Mouse (Mus musculus): ENCODE results near the gene Gas6. TPM values are rescaled to one million over a fixed set of nuclear protein-coding genes. Genes with fewer than 3 reads are reported as not detected.

Gene Gas6
- polyA plus RNA-seq, 1 experiment = 86.0 TPM

DNA sequence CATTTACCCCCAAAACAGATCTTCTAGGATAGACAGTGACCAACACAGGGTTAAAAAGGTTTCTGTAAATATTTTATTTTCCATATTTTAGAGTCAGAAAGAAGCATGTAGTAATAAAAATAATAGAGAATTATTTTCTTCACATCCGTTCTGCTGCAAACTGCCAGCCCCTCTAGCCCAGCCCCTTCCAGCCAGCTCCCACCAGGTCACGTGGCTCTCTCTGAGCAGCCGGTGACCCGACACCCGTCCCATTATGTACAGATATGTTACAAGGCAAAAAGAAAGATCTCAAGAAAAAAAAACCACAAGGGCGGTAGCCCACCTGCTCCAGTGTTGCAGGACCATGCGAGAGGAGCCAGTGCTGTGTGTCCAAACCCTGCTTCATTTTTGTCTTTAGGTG, 29.0 kb downstream of the Gas6 start:
- no peak for DNase-seq (ENCODE audit: extremely low spot score in 1 of 2, low spot score in 1 of 2)

DNA sequence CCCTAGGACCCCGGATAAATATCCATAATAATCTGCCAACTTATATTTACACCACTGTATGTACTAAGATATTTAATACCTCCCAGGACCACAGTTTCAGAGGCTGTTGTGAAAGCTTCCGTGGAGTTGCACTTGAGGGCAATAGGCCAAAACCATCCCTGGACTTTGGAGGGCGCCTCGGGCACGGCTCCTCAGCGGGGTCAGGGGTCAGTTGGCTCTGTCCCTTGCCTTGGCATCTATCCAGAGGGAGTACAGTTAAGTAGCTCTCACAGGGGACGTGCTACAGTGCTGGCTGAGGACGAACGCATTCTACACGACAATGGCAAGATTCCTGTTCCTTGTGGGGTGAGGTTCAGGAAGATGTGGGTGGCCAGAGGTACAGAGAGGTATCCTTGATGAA, 31.9 kb downstream of the Gas6 start:
- no peak for DNase-seq (ENCODE audit: extremely low spot score in 1 of 2, low spot score in 1 of 2)

DNA sequence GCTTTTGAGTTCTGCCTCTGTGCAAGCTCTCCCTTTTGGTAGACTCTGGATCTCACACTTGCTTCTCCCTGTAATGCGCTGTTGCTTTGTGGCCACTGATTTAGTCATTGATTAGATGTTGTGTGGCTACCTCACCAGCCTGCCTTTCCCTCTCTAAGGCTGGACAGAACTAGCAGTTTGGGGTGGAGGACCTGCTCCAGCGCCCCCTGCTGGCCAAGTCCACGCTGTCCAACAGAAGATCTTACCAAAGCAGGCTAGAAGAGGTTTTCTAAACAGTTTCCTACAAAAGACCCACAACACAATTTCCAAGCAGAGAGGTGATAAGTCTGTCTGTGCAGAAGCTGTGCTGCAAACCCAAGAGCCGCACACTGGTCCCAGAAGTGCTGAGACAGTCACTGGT, 32.4 kb downstream of the Gas6 start:
- DNase-seq (ENCODE audit: extremely low spot score in 1 of 2, low spot score in 1 of 2) = peak in 1 of 2 experiments; percentile 89

DNA sequence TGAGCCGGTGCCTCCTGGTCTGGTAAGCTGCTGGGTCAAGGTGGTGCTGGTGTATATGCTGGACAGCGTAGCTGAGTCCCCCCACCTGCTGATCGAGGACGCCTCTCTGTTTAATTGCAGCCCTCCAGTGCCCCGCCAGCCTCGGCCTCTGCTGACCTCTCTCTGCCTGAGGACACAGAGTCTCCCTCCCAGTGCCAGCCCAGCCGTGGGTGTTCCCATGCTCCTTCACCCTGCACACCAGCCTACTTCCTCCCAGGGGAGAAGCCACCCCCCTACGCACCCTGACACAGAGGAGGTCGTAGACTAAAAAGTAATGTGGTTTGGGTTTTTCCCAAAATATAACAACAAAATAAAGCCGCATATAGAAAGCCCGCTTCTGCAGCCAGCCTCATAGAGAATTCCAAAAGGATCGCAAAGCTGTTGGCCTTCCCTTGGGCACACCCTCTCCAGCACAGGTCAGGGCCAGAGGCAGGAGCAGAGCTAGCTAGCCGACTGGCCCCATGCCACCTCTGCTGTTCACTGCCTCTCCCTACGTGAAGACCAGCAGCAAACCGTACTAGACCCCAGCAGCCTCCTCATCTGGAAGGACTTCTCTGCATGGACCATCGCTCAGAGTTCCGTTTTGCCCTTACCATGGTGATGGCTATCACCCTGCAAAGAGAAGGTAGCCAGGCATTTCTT, 33.1 kb downstream of the Gas6 start:
- no peak for DNase-seq (ENCODE audit: extremely low spot score in 1 of 2, low spot score in 1 of 2)

DNA sequence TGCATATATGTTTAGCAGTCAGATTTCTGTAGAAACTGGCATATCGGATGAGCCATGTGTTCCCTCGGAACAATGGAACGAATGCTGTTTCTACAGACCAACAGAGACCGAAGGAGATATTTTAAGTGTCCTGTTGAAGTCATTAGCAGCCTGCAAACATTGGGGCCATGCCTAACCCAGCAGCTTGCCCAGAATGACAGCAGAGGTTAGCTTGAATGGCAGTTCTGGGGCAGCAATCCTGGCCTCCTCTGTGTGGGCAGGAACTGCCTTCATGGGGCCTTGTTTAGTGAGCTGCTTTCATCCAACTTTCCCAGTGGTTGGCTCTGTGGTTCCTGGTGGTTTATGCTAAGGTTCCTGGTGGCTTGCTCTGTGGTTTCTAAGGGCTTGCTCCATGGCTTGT, 34.9 kb downstream of the Gas6 start:
- no peak for DNase-seq (ENCODE audit: extremely low spot score in 1 of 2, low spot score in 1 of 2)

DNA sequence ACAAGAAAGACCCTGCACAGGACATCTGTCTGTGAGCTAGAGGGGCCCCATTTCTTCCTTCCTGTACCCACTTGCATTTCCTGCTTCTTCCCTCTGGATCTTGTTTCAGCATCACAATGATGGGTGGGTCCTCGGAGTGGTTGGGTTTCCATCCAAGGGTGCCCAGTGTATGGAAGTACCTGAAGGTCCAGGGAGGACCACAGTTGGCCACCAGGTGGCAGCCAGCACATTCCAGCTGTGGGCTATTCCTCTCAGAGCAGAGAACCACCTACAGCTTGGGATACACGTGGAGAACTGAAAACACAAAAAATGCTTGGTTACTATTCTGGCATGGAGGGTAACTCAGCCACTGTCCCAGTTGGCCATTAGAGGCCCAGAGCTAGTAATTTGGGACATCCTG, 39.0 kb downstream of the Gas6 start:
- peak in 1 of 2 experiments; percentile 68 for DNase-seq (ENCODE audit: extremely low spot score in 1 of 2, low spot score in 1 of 2)

DNA sequence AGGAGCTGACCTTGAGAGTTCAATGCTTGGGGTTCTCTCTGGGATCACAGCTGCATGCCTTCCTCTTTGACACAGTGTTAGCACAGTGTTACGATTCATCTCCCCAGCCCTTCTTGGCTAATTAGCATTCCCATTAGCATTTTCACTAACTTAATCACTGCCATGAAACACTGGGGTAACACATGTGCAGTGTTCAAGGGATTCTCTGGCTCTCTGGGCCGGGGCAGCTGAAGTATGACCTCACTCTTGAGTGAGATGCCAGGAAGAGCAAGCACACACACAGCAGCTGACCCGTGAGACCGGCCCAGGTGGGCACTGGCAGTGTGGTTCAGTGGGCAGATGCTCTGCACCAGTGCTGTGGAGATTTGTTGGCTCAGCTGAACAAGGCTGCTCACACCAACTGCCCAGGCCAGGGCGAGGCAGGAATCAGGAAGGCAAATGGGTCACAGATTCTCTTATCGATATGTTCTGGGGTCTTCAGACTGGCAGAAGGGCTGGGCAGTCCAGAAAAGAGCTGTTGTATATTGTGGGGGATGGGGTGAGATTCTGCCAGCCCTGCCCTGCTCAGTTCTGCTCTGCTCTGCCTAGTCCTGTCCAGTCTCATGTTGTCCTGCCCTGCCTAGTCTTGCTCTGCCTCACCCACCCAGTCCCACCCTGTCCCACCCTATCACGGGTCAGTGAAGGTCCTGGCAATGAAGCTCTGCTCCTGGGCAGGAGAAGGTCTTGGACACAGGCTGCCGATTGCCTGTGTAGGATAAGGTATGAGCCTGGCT, 39.8 kb downstream of the Gas6 start:
- DNase-seq (ENCODE audit: extremely low spot score in 1 of 2, low spot score in 1 of 2) = peak in 1 of 2 experiments; percentile 22

DNA sequence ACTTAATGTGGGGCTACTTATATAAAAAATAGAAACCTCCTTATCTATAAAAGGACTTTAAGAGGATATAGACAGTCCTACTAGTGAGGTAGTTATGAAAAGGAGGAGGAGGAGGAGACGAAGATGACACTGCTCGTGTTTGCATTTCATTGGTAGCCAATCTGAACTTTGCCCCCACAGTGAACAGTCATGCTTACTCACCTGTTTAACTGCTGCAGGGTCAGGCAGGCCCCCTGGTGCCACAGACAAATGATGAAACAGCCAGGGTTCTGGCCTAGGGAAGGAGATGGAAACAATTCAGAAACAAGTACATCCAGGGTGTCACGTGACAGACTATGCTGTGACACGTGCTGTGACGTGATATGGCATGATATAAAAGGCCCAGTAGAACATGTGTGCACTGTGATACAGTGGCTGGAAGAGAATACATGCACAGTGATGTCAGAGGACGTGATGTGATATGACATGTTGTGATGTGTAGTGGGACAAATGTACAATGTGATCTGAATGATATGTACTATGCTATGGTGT, 42.5 kb downstream of the Gas6 start:
- no peak for DNase-seq (ENCODE audit: extremely low spot score in 1 of 2, low spot score in 1 of 2)

DNA sequence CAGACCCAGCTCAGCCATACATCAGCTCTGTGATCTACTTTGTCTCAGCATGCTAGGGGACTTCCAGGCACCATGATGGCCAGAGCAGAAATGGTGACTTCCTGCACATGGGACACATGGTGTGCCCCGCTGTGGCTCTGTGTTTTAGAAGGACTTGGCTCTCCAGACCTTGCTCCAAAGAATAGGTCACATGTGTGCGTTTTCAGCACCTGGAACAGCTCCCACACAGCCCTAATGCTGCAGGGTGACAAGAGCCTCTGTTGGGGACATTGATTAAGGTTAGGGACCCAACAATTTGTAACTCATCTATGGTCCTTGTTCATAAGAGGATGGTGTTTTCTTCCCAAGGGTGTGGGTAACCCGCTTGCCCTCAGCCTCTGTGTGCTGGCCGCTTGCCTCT, 46.1 kb downstream of the Gas6 start:
- DNase-seq (ENCODE audit: extremely low spot score in 1 of 2, low spot score in 1 of 2) = no peak

DNA sequence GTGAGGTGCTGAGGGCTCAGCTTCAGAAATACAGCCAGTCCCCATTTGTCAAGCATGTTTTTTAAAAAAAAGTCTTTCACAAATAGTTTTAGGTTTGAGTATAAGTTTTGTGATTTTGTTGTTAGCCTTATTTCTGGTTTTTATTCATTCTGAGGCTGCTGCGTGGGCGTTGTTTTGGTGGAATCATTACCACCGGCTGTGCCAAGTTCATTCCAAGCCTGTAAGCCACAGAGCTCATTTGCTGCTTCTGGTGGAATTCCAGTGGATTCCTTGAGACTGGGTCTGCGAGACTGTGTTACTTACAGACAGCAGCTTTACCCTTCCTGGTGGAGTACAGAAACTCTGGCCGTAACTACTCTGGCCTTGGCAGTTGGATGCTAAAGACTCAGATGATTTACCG, 47.8 kb downstream of the Gas6 start:
- peak in 1 of 2 experiments; percentile 18 for DNase-seq (ENCODE audit: extremely low spot score in 1 of 2, low spot score in 1 of 2)

DNA sequence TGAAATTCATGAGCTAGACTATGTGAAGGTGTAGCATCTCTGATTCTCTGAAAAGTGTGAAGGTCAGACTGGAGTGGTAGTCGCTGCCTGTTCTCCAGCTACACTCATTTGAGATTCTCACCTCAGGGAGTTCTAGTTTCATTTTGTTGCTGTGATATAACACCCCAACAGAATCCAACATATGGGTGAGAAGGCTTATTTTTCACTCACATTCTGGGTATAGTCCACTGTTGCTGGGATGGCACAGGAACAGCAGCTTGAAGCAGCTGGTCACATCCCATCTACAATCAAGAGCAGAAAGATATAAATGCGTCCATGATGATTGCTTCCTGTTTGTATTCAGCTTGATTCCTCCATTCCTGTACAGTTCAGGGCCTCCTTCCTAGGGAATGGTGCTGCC, 52.1 kb downstream of the Gas6 start:
- no peak for DNase-seq (ENCODE audit: extremely low spot score in 1 of 2, low spot score in 1 of 2)

DNA sequence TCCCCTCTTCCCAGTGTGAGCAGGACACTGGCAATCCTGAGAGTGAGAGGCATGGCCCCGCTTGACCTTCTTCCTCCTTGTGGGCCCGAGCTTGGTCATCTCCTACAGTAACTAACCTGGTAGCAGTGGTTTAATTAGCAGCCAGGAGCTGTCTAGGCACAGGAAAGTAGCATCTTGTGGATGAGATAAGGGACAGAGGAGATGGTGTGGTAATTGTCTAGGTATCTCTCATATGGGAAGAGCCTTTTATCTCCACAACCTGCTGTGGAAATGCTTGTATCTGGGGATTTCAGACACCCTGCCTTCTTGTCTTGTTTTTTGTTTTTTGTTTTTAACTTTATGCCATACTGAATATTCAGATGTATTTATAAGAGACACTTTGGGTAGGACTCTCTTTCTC, 56.8 kb downstream of the Gas6 start:
- no peak for DNase-seq (ENCODE audit: extremely low spot score in 1 of 2, low spot score in 1 of 2)

DNA sequence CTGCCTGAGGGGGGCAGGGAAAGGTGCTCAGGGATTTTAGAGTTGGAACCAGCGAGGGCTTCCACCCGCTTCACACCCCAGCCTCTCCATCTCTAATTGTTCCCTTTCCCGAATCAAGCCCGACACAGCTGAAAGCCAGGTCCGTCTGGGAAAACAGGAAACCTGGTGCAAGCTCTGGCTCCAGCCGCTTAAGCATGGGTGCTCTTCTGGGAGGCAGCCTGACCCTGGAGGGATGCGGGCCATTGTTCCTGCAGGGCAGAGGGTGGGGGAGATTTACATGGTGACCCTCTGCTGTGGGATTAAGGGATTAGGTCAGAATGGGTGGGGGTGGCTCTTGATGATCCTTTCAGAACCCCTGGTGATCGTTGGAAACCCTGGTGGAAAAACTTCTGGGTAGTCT, 58.2 kb downstream of the Gas6 start:
- no peak for DNase-seq (ENCODE audit: extremely low spot score in 1 of 2, low spot score in 1 of 2)

DNA sequence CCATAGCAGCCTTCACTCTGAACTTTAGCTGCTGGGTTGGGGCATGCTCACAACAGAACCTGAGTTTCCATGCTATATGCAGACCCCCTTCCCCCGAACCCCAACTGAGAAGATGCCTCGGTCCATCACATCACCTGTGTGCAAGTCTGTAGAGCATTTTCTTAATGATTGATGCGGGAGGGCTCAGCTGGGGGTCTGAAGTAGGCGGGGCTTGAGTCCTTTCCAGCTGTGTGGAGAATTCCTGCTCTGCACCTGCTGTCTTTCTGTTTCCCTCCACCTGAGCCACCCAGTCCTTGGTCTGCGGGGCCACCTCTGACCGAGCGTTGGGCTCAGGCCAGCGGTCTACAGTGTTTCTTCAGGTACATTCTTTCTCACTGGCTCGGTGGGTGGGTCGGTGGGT, 59.4 kb downstream of the Gas6 start, which contains the start of gene Tmem255b:
Tmem255b (plus strand) TSS at position 301 of the 400 bp plus-strand sequence.
- DNase-seq (ENCODE audit: extremely low spot score in 1 of 2, low spot score in 1 of 2) = no peak

DNA sequence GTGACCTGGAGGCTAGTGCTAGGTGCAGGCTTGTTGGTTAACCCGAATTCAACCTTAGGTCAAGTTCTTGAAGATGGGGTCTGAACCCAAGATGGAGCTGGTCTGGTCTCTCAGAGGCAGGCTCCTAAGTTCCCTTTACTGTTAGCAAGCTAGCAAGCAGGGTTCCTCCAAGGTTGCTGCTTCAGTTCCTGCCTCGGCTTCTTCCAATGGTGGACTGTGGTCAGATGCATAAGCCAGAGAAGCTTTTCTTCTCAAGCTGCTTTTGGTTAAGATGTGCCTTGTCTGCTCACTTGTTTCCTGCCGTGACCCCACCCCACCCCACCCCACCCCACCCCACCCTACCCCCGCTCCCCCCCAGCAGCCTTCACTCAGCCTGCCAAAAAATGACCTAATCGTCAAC, 61.2 kb downstream of the Gas6 start:
- no peak for DNase-seq (ENCODE audit: extremely low spot score in 1 of 2, low spot score in 1 of 2)

DNA sequence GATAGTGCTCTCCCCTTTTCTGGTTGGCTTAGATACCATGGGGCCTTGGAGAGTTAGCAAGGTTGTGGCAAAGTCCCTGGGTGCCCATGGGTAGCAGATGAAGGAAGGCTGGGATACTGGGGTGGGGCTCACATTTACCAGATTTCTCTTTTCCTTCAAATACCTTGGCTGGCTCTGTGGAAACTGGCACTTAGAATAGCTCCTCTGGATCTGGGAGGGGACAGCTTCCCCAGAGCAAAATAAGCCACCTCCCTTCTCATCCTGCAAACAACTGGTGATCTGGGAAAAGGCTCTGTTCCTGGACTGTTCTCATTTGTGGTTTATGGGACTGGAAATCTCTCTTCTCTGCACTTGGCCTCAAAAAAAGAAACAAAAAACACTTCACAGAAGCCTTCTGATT, 63.4 kb downstream of the Gas6 start:
- DNase-seq (ENCODE audit: extremely low spot score in 1 of 2, low spot score in 1 of 2) = no peak

DNA sequence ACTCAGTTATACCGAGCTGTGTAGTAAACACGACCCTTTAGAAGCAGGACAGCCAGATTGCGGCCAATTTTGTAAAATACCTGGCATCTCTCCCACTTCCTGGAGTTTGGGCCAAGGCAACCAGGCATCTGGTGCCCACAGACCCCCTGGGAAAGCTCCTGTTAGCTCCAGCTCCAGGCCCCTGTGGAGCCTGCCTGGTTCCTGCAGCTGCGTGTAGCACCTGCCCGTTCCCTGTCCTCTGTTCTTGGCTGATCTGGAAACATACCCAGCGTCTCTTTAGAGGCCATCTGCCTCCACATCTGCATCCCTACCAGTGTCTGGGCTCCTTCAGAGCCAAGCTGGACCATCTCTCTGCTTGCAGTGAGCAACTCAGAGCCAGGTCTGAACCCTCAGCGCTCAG, 63.9 kb downstream of the Gas6 start:
- no peak for DNase-seq (ENCODE audit: extremely low spot score in 1 of 2, low spot score in 1 of 2)

DNA sequence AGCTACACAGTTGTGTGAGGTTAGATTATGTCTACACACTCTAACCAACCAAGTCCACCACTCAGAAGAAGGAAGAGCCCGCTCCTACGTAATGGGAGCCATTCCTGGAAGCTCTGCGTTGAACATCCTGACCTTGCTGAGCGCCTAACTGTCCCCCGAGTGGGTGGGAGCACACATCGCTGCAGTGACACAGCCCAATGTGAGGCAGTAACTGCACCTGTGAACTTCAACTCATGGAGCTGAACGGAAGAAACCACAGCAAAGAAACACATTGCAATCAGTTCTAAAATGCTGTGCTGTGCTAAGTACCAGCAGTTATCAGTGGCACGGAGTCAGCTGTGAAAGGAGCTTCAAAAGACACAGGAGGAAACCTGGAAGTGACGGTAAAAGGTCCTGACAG, 66.1 kb downstream of the Gas6 start:
- no peak for DNase-seq (ENCODE audit: extremely low spot score in 1 of 2, low spot score in 1 of 2)

DNA sequence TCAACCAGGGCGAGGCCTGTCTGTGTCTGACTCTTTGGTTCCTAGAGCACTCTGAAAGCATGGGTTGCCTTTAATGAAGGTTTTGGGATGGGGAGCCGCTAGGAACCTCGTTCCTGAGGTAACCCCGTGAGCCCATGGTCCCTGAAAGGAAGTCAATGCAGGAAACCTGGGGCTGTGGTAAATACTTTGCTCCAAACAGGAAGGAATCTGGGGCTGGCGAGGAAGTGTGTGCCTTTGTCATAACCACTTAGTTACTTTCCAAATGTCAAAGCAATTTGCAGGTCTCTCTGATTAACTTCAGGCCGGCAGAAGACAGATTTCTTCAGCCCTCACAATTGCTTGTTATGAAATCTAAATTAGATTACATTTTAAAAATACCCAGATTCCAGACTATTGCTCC, 66.9 kb downstream of the Gas6 start:
- no peak for DNase-seq (ENCODE audit: extremely low spot score in 1 of 2, low spot score in 1 of 2)

DNA sequence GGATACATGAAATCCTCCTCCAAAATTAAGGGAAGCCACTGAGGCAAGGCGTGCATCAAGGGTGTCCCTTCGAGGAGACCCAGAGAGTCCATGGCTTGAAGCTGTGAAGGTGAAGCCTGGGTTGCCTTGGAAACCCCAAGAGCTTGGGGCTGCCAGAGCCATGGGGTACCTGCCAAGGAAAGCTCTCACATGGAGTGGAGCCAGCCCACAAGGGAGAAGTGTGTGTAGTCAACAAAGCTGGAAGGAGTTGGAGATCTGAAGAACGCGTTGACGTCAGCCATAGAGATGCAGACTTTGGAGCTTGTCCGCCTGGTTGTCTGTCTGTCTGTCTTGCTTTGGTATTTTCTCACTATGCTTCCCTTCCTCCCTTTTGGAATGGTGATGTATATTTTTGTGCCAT, 73.3 kb downstream of the Gas6 start:
- DNase-seq (ENCODE audit: extremely low spot score in 1 of 2, low spot score in 1 of 2) = peak in 1 of 2 experiments; percentile 33

DNA sequence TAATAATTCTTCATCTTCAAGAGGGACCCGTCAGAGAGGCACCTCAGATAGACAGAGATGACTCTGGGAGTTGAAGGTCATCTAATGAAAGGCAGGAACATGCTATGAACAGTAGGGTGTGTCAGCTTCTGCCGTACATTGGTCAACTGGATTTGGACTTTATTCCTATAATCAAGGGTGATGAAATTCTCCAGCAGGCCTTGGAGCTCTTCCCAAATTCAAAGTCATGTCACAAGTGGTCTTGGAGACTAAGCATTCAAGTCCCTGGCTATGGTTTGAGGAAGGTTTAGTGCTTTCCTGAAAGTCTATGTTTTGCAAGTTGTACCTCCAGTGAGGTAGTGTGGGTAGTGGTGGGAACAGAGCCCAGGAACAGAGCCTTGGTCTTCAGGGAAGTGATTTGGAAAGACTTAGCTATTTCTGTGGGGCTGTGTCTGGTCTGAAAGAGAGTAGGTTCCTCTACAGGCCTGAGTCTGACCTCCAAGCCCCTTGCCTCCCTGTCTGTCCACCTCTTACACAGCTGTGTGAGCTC, 75.1 kb downstream of the Gas6 start:
- peak in 1 of 2 experiments; percentile 22 for DNase-seq (ENCODE audit: extremely low spot score in 1 of 2, low spot score in 1 of 2)

DNA sequence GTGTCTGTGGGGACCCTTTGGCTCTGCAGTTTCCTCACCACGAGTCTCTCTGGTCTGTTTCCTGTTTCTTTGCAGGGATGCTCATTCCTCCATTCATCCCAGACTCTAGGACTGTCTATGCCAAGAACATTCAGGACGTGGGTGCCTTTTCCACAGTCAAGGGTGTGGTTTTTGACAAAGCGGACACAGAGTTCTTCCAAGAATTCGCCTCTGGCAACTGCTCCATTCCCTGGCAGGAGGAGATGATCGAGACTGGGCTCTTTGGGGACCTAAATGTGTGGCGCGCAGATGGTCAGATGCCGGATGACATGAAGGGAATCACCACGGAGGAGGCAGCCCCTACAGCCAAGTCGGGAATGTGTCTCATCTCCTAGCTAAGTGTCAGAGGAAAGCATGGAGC, 78.4 kb downstream of the Gas6 start:
- peak in 1 of 2 experiments; percentile 34 for DNase-seq (ENCODE audit: extremely low spot score in 1 of 2, low spot score in 1 of 2)
